Mouse (Mus musculus) neural tube, embryonic 12.5 days (tissue): ENCODE measurements around the gene Grap. TPM values are rescaled to one million over a fixed set of nuclear protein-coding genes. Genes with fewer than 3 reads are reported as not detected.
A peak's percentile ranks its signal among the peaks of the same experiment; 100 is the strongest.

Source experiments
- ATAC-seq: fragments of 200-750 bp; cut with Nextera tagmentation; 2 replicates; pipeline ENCODE4 v1.8.0; 2017; ENCODE audit warnings: low read depth, mild to moderate bottlenecking, moderate TSS enrichment, moderate library complexity; ENCODE audit not compliant: low FRiP score
- H3K27ac ChIP-seq: fragments of 300-500 bp; sonication (generic); 2 replicates; pipeline ENCODE4 v1.5.1; 2016
- H3K27me3 ChIP-seq: fragments of 300-500 bp; sonication (generic); replicated peaks from 2 replicates; pipeline ENCODE4 v1.6.1; 2016; ENCODE audit warnings: mild to moderate bottlenecking
- H3K36me3 ChIP-seq: fragments of 300-500 bp; sonication (generic); 2 replicates; pipeline ENCODE4 v1.6.1; 2016; ENCODE audit warnings: mild to moderate bottlenecking
- H3K4me1 ChIP-seq: fragments of 300-500 bp; sonication (generic); 2 replicates; pipeline ENCODE4 v1.6.1; 2016
- H3K4me2 ChIP-seq: fragments of 300-500 bp; sonication (generic); replicated peaks from 2 replicates; pipeline ENCODE4 v1.6.1; 2016; ENCODE audit warnings: mild to moderate bottlenecking
- H3K4me3 ChIP-seq: fragments of 300-500 bp; sonication (generic); 2 replicates; pipeline ENCODE4 v1.5.1; 2016
- H3K9ac ChIP-seq: fragments of 300-500 bp; sonication (generic); 2 replicates; pipeline ENCODE4 v1.6.1; 2016; ENCODE audit warnings: mild to moderate bottlenecking
- H3K9me3 ChIP-seq: fragments of 300-500 bp; sonication (generic); 2 replicates; pipeline ENCODE4 v1.6.1; 2016; ENCODE audit warnings: mild to moderate bottlenecking
- WGBS: fragments of 180-500 bp; shearing (Covaris S2); methylation state at CpG from one replicate; pipeline ENCODE4 v1.1.7; 2016; 5-methylcytosine and 5-hydroxymethylcytosine counted together
- polyA plus RNA-seq: library from polyadenylated mRNA; unstranded; fragments of >200 nt; fragmentation: Nextera tagmentation; extraction: Ambion mirVana; gene quantifications from 2 replicates; pipeline ENCODE4 v1.2.1, GENCODE M21; 2016

Grap gene
- polyA plus RNA-seq, 1 experiment from 2014 or later: 10.1 TPM

DNA sequence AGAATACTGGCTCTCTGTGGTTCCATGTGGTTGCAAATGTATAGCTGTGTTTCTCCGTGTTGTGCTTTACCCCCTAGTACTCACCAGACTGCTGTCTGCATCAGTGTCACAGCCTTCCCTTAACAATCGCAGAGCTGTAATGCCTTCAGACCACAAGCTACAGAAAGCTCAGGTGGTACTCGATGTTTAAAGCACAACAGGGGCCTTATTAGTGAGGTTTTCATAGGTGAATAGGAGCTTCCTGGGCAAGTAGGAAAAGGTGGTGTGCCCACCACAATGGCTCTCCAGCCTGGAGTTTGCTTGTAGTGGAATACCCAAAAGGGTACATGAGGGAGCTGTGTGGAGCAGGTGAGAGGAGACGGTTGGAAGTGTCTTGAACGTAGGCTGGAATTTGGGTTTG lies 849 bp upstream of the Grap start:
- no peaks in the 10 kb centered on the region for H3K27me3 ChIP-seq
- H3K9me3 ChIP-seq: no peaks in the 10 kb centered on the region
- no peak overlapping the region for H3K27ac ChIP-seq
- H3K4me1 ChIP-seq: no peaks in the 10 kb centered on the region
- H3K4me2 ChIP-seq: no peak overlapping the region
- 89% methylated on average over 5 of the region's 5 CpGs for WGBS
- no peak for ATAC-seq
- no peak overlapping the region for H3K9ac ChIP-seq
- H3K4me3 ChIP-seq: no peak overlapping the region
- no peaks in the 10 kb centered on the region for H3K36me3 ChIP-seq

DNA sequence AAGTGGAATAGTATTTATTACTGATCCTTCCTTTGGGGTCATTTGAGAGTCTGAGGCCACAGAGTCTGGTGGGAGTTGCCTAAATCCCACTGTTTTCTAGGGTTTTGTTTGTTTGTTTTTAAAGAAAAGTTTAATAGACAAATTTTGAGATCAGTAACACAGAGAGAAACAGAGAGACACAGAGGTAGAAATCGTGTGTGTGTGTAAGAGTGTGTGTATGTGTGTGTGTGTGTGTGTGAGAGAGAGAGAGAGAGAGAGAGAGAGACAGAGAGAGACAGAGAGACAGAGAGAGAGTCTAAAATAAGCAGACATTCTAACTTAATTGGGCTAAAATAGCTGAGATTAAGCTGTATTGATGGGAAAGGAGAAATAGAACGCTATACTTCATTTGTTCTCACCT lies 503 bp downstream of the Grap start:
- no peak overlapping the region for H3K4me3 ChIP-seq

DNA sequence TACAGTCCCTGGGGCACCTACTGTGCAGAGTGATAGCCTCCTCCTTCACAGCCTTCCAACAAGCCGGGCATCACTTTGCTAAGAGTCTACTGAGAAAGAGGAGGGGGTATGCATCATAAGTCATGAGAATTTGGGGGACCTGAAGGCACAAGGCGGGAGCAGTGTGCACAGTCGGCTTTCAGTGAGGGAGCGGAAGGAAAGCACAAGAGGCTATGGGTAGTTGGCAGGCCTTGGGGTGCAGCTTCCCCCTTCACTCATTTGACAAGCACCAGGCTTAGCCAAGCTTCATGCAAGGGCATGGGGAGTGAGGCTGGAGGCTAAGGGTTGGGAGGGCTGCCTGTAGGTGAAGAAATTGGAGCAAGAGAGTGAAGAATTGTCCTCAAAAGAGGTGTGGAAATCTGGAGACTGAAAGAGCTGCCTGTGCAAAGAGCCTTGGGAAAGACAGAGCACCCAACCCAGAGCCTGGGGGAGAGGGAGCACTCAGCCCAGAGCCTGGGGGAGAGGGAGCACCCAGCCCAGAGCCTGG lies 1.8 kb downstream of the Grap start:
- H3K4me1 ChIP-seq: no peaks in the 10 kb centered on the region
- H3K4me2 ChIP-seq: no peak overlapping the region
- H3K27me3 ChIP-seq: no peaks in the 10 kb centered on the region
- H3K27ac ChIP-seq: no peak overlapping the region
- H3K4me3 ChIP-seq: no peak overlapping the region
- H3K9ac ChIP-seq: no peak overlapping the region
- no peak for ATAC-seq
- 92% methylated on average over 4 of the region's 4 CpGs for WGBS
- H3K9me3 ChIP-seq: no peaks in the 10 kb centered on the region
- H3K36me3 ChIP-seq: no peaks in the 10 kb centered on the region

More for the DNA sequence above, 503 bp downstream of the Grap start:
- Histone ChIP-seq H3K36me3 (no peaks in the 10 kb centered on the region), H3K9me3 (no peaks in the 10 kb centered on the region), H3K4me1 (no peaks in the 10 kb centered on the region), H3K9ac (no peak overlapping the region), H3K27me3 (no peaks in the 10 kb centered on the region), H3K4me2 (0 out of 2 replicates have a peak overlapping the region, but pooled peaks have one; percentile 2), H3K27ac (no peak overlapping the region)
- ATAC-seq: no peak
- 72% methylated on average over 2 of the region's 2 CpGs for WGBS

DNA sequence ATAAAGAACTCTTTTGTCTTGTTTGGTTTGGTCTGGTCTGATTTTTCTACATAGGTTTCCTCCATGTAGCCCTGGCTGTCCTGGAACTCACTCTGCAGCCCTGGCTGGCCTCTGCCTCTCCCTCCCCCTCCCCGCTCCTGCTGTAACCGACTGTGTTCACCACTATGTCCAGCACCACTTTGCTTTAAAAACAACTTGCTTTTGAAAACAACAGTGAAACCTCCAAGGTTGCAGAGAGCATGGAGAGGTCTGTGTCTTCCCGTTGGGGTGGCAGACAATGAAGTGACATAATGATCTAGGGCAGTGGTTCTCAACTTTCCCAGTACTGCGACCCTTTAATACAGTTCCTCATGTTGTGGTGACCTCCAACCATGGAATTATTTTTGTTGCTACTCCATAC lies 2.6 kb downstream of the Grap start:
- H3K27me3 ChIP-seq: no peaks in the 10 kb centered on the region
- no peak overlapping the region for H3K4me3 ChIP-seq
- H3K9ac ChIP-seq: no peak overlapping the region
- H3K36me3 ChIP-seq: no peaks in the 10 kb centered on the region
- H3K27ac ChIP-seq: no peak overlapping the region
- no peak for ATAC-seq
- H3K4me2 ChIP-seq: no peak overlapping the region
- 51% methylated on average over 4 of the region's 4 CpGs for WGBS
- no peaks in the 10 kb centered on the region for H3K4me1 ChIP-seq
- H3K9me3 ChIP-seq: no peaks in the 10 kb centered on the region

DNA sequence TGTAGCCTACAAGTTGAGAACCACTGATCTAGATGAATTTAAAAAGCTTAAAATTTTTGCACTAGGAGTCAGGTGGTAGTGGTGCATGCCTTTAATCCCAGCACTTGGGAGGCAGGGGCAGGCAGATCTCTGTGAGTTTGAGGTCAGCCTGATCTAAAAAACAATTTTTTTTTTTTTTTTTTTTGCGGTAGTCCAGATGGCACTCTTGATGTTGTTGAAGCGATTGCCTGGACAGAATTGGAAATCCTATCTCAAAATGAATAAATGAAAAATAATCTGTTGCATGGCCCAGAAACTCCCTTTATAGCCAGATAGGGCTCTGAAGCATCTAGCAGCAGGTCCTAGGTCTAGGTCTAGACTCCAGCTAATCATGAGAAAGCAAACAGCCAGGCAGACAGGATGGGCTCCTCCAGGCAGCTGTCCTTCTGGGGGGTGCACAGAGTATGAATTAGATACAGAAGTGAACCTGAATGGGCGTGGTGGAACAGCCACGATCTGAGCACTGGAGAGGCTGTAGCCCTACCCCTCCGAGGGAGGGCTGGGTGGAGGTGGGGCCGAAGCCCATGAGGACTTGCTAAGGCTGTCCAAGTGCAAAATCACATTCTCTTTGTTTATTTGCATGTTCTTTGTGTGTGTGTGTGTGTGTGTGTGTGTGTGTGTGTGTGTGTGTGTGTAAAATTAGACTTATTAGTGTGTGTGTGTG lies 3.2 kb downstream of the Grap start:
- no peak for ATAC-seq
- no peak overlapping the region for H3K4me3 ChIP-seq
- 0 out of 2 replicates have a peak overlapping the region, but pooled peaks have one; percentile 29 for H3K9ac ChIP-seq
- no peak overlapping the region for H3K4me2 ChIP-seq
- H3K9me3 ChIP-seq: no peaks in the 10 kb centered on the region
- H3K36me3 ChIP-seq: no peaks in the 10 kb centered on the region
- H3K27ac ChIP-seq: no peak overlapping the region
- no peaks in the 10 kb centered on the region for H3K27me3 ChIP-seq
- 75% methylated on average over 6 of the region's 6 CpGs for WGBS
- no peaks in the 10 kb centered on the region for H3K4me1 ChIP-seq

DNA sequence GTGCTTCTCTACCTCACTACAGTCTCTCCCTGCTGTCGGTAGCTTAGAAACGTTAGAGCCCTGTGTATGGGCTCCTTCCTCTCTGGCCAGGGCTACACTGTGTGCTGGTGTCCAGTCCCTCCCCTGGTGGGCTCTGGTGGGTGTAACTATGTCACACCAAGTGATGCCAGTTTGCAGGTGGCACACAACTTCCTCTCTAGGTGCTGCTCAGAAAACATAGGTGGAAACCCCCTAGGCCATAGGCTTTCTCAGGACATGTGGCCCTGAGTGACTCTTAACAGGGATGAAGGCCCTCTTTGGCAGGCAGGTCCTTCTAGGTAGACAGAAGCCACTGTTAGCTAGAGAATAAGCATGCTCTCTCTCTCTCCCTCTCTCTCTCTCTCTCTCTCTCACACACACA lies 4.4 kb downstream of the Grap start:
- Histone ChIP-seq H3K27ac (no peak overlapping the region), H3K4me2 (no peak overlapping the region), H3K36me3 (no peaks in the 10 kb centered on the region), H3K4me1 (no peaks in the 10 kb centered on the region), H3K9ac (no peak overlapping the region), H3K4me3 (no peak overlapping the region), H3K27me3 (no peaks in the 10 kb centered on the region), H3K9me3 (no peaks in the 10 kb centered on the region)
- no peak for ATAC-seq
- 75% methylated on average over 2 of the region's 2 CpGs for WGBS

DNA sequence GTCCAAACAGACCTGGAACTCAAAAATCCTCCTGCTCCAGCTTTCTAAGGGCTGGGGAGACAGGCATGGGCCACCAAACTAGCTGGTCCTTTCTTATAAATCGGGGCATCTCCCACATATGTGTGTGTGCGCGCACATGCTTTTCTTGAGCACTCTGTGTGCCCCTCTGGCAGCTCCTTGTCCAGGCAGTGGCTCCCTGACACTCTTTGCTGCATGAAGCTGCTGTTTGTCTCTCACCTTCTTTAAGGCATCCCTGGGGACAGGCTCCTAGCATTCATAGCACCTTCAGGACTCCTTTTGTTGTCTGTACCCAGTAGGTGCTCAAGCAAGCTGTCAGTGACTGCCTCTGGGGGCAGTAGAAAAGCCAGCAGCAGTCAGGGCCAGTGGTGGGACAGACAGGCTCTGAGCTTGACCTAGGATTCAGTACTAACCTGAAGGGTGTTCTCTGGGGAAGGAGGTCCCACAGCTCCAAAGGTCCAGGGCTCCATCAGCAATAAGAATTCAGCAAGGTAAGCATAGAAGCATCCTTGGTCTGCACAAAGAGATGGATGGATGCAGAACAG lies 5.4 kb downstream of the Grap start:
- Histone ChIP-seq H3K36me3 (no peaks in the 10 kb centered on the region), H3K4me3 (no peak overlapping the region), H3K4me1 (no peaks in the 10 kb centered on the region), H3K27me3 (no peaks in the 10 kb centered on the region), H3K27ac (no peak overlapping the region), H3K9ac (no peak overlapping the region), H3K9me3 (no peaks in the 10 kb centered on the region), H3K4me2 (no peak overlapping the region)
- WGBS: 92% methylated on average over 3 of the region's 3 CpGs
- ATAC-seq: no peak

DNA sequence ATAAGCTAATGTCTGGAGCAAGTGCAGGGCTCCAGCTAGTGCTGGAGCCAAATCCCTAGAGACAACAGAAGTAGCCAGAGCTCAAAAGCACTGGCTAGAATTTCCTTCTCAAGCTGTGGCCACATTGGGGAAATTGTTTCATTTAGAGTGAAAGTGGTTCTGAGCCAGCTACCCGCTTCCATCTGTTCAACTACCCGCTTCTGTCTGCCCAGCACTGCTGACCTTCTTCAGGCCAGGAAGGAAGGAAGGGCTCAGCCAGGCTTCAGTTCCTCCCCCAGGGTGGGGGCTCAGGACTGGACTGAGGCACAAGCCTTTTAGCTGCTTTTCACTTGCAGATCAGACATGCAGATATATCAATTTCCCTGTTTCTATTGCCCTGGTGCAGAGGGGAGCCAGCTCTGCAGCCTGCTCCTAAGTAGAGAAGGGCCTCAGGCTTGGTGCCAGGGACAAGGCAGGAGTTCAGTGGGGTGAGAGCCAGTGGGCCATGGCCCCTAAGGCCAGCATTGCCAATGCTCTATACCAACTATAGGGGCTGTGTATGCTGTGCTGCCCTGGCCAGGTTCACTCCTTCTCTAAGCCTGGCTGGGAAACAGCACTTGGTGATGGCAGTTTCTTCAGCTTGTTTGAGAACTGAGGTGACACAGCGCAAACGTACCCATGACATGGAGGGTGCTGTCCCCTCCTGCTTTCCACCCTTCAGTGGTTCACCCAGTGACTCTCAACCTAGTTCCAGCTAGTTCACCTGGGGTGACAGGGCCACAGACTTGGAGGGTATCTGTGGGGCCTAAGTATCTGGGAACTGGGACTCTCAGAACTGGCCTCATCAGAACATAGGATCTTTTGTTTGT lies 6.2 kb downstream of the Grap start:
- 92% methylated on average over 4 of the region's 4 CpGs for WGBS
- Histone ChIP-seq H3K4me3 (no peak overlapping the region), H3K4me2 (no peak overlapping the region)

DNA sequence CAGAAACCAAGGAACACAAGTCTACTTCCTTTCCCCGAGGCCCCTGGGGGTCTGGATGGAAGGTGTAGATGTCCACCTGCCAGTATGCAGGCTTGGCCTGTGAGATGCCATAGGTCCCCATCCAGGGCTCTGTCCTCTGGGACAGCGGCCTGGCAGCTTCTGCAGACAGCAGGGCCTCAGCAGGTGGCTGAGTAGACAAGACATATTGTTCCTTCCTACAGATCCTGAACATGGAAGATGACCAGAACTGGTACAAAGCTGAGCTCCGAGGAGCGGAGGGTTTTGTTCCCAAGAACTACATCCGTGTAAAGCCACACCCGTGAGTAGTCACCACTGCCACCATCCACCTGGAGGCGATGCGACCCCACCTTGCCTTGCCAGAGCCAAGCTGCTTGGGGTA lies 6.9 kb downstream of the Grap start:
- Histone ChIP-seq H3K4me2 (no peak overlapping the region), H3K9ac (no peak overlapping the region), H3K4me1 (no peaks in the 10 kb centered on the region), H3K27me3 (no peaks in the 10 kb centered on the region), H3K4me3 (no peak overlapping the region), H3K27ac (no peak overlapping the region), H3K36me3 (no peaks in the 10 kb centered on the region), H3K9me3 (no peaks in the 10 kb centered on the region)
- no peak for ATAC-seq
- whole genome bisulfite sequencing: 90% methylated on average over 8 of the region's 8 CpGs

More for the DNA sequence above, 6.2 kb downstream of the Grap start:
- no peaks in the 10 kb centered on the region for H3K4me1 ChIP-seq
- no peaks in the 10 kb centered on the region for H3K27me3 ChIP-seq
- no peaks in the 10 kb centered on the region for H3K9me3 ChIP-seq
- ATAC-seq: no peak
- no peak overlapping the region for H3K27ac ChIP-seq
- H3K36me3 ChIP-seq: no peaks in the 10 kb centered on the region
- no peak overlapping the region for H3K9ac ChIP-seq

DNA sequence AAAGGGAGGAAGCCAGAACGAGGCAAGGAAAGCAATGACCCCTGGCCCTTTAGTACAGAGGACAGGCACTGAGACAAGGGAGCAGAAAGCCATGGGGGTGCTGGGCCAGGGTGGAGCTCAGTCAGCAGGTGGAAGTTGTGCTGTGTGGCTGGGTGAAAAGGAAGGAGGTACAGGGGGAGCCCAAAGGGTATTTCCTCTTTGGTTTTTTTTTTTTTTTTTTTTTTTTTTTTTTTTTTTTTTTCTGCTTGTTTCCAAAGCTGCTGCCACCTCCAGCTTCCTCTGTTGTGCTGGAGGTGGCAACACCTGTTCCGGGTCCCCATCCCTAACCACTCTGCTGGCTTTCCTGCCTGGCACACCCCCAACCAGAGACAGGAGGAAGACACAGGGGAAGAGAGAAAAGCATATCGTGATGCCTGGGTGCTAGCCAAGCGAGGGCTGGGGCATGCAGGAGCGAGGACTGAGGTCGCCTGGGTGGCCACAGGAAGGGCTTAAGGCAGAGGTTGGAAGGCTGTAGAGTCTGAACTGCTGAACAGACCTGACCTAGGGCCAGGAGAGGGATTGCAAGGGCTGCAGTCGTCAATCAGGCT lies 7.8 kb downstream of the Grap start:
- Histone ChIP-seq H3K9me3 (no peaks in the 10 kb centered on the region), H3K9ac (no peak overlapping the region), H3K4me1 (no peaks in the 10 kb centered on the region), H3K4me3 (no peak overlapping the region), H3K4me2 (no peak overlapping the region), H3K27me3 (no peaks in the 10 kb centered on the region), H3K36me3 (no peaks in the 10 kb centered on the region), H3K27ac (no peak overlapping the region)
- 74% methylated on average over 7 of the region's 7 CpGs for WGBS
- no peak for ATAC-seq

DNA sequence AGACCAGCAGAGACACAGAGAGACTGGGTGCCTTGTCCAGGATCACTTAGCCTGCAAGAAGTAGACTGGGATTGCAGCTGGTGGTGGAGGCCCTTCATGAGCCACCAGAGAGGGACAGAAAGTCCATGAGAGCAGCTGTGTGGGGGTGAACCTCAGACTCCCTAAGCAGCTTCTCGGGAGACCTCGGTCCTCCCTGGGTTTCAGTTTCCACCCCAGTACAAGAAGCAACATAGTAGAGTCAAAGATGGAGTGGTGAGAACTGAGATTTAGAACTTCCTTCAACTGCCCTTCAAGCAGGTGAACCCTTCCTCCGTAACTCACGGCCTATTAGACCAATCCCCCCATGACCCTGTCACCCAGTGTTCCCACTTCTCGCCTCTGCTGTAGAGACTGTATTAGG lies 9.1 kb downstream of the Grap start:
- Histone ChIP-seq H3K9me3 (no peaks in the 10 kb centered on the region), H3K4me3 (no peak overlapping the region), H3K36me3 (no peaks in the 10 kb centered on the region), H3K4me1 (no peaks in the 10 kb centered on the region), H3K27me3 (no peaks in the 10 kb centered on the region), H3K9ac (no peak overlapping the region), H3K27ac (no peak overlapping the region), H3K4me2 (no peak overlapping the region)
- 90% methylated on average over 5 of the region's 5 CpGs for WGBS
- no peak for ATAC-seq

DNA sequence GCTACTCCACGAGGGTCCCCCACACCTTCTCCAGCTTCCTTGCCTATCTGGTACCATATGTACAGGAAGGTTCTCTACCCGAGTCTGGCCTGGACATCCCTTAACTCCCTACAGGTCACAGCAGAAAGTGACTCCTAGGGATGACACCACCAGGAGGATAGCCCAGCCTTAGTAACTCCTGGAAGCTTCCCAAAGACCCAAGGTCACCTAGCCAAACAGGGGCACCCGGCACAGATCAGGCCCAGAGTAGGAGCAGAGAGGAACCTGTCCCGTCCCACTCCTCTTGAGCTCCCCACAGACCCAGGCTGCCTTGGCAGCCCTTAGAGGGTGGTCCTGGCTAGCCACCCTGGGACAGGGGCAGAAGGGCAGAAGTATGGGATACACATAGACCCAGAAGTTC lies 12.3 kb downstream of the Grap start:
- Histone ChIP-seq H3K9me3 (no peaks in the 10 kb centered on the region), H3K4me1 (no peaks in the 10 kb centered on the region), H3K4me3 (no peak overlapping the region), H3K9ac (no peak overlapping the region), H3K27me3 (no peaks in the 10 kb centered on the region), H3K4me2 (no peak overlapping the region), H3K27ac (no peak overlapping the region), H3K36me3 (no peaks in the 10 kb centered on the region)
- WGBS: 89% methylated on average over 4 of the region's 4 CpGs
- ATAC-seq: no peak
